Mouse (Mus musculus): ENCODE measurements around the gene Cdk2ap2.

GRCm38 (mm10) chr19:4100718-4101261 lies 3.8 kb downstream of the Cdk2ap2 start:
- TF ChIP-seq CTCF (IDR thresholded peaks at IDR 0.05; ENCODE audit: insufficient read depth, low read length) (no peak), POLR2A (IDR thresholded peaks at IDR 0.05; ENCODE audit: borderline replicate concordance, extremely low read depth, low read depth, low read length) (no peak)
